Mouse (Mus musculus) liver, postnatal 0 days (tissue): ENCODE measurements around the gene Speer4b. TPM values are rescaled to one million over a fixed set of nuclear protein-coding genes. Genes with fewer than 3 reads are reported as not detected.
A peak's percentile ranks its signal among the peaks of the same experiment; 100 is the strongest.
"Not testable (repeated sequence)": the region's sequence is repeated elsewhere in the genome, so short reads cannot be mapped to it uniquely, and the experiment has no call there.

ENCODE experiments used
- ATAC-seq: fragments of 200-750 bp; cut with Nextera tagmentation; 2 replicates; pipeline ENCODE4 v1.8.0; 2017; ENCODE audit warnings: mild to moderate bottlenecking, moderate library complexity
- DNase-seq: peaks from one replicate; pipeline ENCODE4 v3.0.0-alpha.2; 2016
- H3K27ac ChIP-seq: fragments of 300-500 bp; sonication (generic); 2 replicates; pipeline ENCODE4 v1.5.1; 2014; ENCODE audit warnings: antibody characterized with exemption, moderate library complexity, mild to moderate bottlenecking, low read depth
- H3K27me3 ChIP-seq: fragments of 300-500 bp; sonication (generic); 2 replicates; pipeline ENCODE4 v1.6.1; 2014; ENCODE audit warnings: low read length, control low read depth, mixed read lengths; ENCODE audit not compliant: insufficient read depth
- H3K36me3 ChIP-seq: fragments of 300-500 bp; sonication (generic); replicated peaks from 2 replicates; pipeline ENCODE4 v1.6.1; 2014; ENCODE audit warnings: mild to moderate bottlenecking, control low read depth, low read length, moderate library complexity, mixed read lengths; ENCODE audit not compliant: insufficient read depth
- H3K4me1 ChIP-seq: fragments of 300-500 bp; sonication (generic); 2 replicates; pipeline ENCODE4 v1.6.1; 2014; ENCODE audit warnings: antibody characterized with exemption, mild to moderate bottlenecking, control low read depth; ENCODE audit not compliant: insufficient read depth
- H3K4me2 ChIP-seq: fragments of 300-500 bp; sonication (generic); 2 replicates; pipeline ENCODE4 v1.6.1; 2014; ENCODE audit warnings: low read depth, mild to moderate bottlenecking, low read length, moderate library complexity, mixed read lengths
- H3K4me3 ChIP-seq: fragments of 300-500 bp; sonication (generic); 2 replicates; pipeline ENCODE4 v1.5.1; 2014; ENCODE audit warnings: low read depth, low read length
- H3K9ac ChIP-seq: fragments of 300-500 bp; sonication (generic); replicated peaks from 2 replicates; pipeline ENCODE4 v1.6.1; 2014; ENCODE audit warnings: mild to moderate bottlenecking, moderate library complexity
- H3K9me3 ChIP-seq: fragments of 300-500 bp; sonication (generic); 2 replicates; pipeline ENCODE4 v1.6.1; 2016; ENCODE audit warnings: mild to moderate bottlenecking, control low read depth, low read length, mixed read lengths
- CTCF ChIP-seq: sonication (generic); IDR thresholded peaks from 2 replicates; pipeline ENCODE4 v1.5.1; 2016; ENCODE audit warnings: antibody characterized with exemption, low read depth
- EP300 ChIP-seq: IDR thresholded peaks from 2 replicates; pipeline ENCODE4 v1.6.1; 2016; ENCODE audit warnings: antibody characterized with exemption, low read depth, mild to moderate bottlenecking
- WGBS: fragments of 180-500 bp; shearing (Covaris S2); extraction: QIAGEN DNeasy Blood & Tissue Kit; methylation state at CpG from one replicate; pipeline ENCODE4 v1.1.7; 2014; ENCODE audit not compliant: insufficient replicate concordance; 5-methylcytosine and 5-hydroxymethylcytosine counted together
- polyA plus RNA-seq: library from polyadenylated mRNA; unstranded; fragments of >200 nt; fragmentation: Nextera tagmentation; extraction: Ambion mirVana; gene quantifications from 2 replicates; pipeline ENCODE4 v1.2.1, GENCODE M21; 2015

The Speer4b gene
- not detected in 2 replicates for polyA plus RNA-seq

DNA sequence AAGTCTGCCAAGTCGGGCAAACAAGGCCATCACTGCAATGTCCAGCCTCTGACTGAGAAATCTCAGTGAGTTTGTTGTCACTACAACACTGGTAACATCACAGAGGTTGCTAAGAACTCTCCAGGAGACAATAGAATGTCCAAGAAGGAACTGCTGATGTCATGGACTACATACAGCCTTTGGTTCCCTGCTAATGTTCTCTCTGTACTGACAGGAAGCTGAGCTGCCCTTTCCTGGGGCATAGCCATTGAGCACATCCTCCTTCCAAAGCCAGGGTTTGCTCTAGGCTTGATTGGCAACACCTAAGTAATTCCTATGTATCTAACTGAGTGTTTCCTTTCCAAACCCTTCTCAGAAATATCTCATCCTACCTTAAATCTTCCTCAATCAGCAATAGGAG, at the start of gene Speer4b:
TSS of gene Speer4b (minus strand) at position 101 of the 400 bp plus-strand sequence.
- DNase-seq, H3K9ac ChIP-seq, H3K27ac ChIP-seq, H3K9me3 ChIP-seq, H3K4me2 ChIP-seq, H3K4me3 ChIP-seq, H3K4me1 ChIP-seq, ATAC-seq, H3K27me3 ChIP-seq, H3K36me3 ChIP-seq: not testable (repeated sequence)
- WGBS: 54% methylated on average over 1 of the region's 1 CpGs

DNA sequence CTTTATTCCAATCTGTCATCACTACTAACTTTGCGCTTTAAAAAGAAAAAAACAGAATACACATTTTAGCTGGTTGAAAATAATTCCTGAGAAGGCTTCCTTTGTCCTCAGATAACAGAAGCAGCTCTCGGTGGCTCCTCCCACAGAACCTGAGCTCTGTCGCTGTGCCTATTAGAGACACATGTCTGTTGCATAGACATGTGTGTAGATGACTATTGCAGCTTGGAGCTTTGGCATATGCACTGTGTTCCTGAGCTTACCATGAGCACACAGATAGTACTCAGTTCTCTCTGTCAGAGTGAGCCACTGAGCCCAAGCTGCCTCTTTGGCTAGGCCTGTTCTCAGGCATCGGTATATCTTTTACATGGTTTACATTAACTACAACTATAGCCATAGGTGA, 48.1 kb upstream of the Speer4b start:
- TF ChIP-seq EP300: no peak
- no peak for TF ChIP-seq CTCF
- WGBS: 73% methylated on average over 4 of the region's 4 CpGs
- Histone ChIP-seq H3K9me3 (no peaks in the 10 kb centered on the region), H3K4me3 (no peak overlapping the region), H3K4me1 (no peaks in the 10 kb centered on the region), H3K27me3 (no peaks in the 10 kb centered on the region), H3K27ac (no peak overlapping the region), H3K9ac (no peak overlapping the region), H3K36me3 (no peaks in the 10 kb centered on the region), H3K4me2 (no peak overlapping the region)
- DNase-seq (no peak), ATAC-seq (no peak)

DNA sequence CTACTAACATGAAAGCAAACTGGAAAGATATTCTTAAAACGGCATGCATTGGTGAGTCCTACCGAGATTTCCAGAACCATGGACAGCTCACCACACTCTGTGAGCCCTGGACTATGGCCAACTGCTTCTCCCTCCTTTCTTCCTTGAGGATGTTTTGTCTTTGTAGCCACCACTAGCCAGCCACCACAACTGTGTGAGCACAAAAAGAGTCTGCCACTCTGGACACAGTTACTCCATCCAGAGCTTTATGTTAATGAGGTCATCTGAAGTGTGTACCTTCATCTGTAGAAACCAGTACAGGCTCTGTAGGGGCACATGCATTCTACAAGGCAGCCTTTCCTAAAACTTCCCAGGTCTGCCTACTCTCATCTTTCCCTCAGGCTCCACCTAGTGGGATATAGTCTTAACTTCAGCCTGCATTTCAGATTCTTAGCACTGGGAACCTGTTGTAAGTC, 43.6 kb upstream of the Speer4b start:
- no peaks in the 10 kb centered on the region for H3K36me3 ChIP-seq
- WGBS: 23% methylated on average over 2 of the region's 2 CpGs
- no peak overlapping the region for H3K27ac ChIP-seq
- DNase-seq (peak; percentile 17), ATAC-seq (no peak)
- H3K9me3 ChIP-seq: no peaks in the 10 kb centered on the region
- H3K27me3 ChIP-seq: no peaks in the 10 kb centered on the region
- no peak overlapping the region for H3K4me3 ChIP-seq
- peak; percentile 28; the same call in 1 of the 2 replicates for TF ChIP-seq CTCF
- no peak for TF ChIP-seq EP300
- H3K4me2 ChIP-seq: no peak overlapping the region
- no peak overlapping the region for H3K9ac ChIP-seq
- no peaks in the 10 kb centered on the region for H3K4me1 ChIP-seq

DNA sequence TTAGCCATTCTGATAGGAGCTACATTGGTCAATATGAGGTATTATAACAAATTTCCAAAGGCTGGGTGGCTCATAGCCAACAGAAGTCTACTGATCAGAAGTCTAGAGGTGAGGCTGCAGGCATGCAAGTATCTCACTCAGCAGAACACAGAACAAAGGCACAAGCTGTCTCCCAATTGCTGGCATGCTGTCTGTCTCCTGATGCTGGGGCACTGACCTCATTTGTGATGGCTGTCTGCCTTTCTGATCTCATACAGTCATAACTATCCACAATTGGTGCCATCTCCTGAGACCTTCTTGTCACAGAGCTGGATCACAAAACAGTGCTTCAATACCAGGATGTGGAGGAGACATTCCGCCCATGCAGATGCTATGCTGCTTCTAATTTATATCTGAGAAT, 25.7 kb upstream of the Speer4b start:
- H3K27ac ChIP-seq: no peak overlapping the region
- 67% methylated on average over 1 of the region's 1 CpGs for WGBS
- no peak overlapping the region for H3K9ac ChIP-seq
- ATAC-seq (no peak), DNase-seq (no peak)
- H3K4me2 ChIP-seq: no peak overlapping the region
- TF ChIP-seq CTCF (no peak), EP300 (no peak)
- H3K36me3 ChIP-seq: no peaks in the 10 kb centered on the region
- no peaks in the 10 kb centered on the region for H3K4me1 ChIP-seq
- H3K4me3 ChIP-seq: no peak overlapping the region
- no peaks in the 10 kb centered on the region for H3K27me3 ChIP-seq
- H3K9me3 ChIP-seq: no peaks in the 10 kb centered on the region

DNA sequence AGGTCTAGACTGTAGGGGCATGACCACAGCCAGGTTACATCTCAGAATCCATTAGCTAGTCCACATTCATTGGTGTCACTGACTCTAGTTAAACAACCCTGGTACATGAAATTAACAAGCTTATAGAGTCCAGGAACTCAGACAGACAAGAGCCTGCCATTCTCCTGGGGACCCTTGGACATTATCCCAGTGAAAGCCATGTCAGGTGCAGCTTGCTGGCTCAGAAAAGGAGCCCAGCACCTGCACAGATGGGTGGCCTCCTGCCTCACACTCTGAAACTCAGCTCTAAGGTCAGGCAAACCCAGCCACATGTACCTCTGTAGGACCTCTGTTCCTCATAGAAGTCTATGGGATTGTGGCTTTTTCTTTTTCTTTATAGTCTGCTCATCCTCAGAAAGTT, 17.5 kb upstream of the Speer4b start:
- TF ChIP-seq EP300: no peak
- TF ChIP-seq CTCF: no peak
- Histone ChIP-seq H3K27me3 (no peaks in the 10 kb centered on the region), H3K27ac (no peak overlapping the region), H3K9ac (no peak overlapping the region), H3K36me3 (no peaks in the 10 kb centered on the region), H3K4me1 (no peaks in the 10 kb centered on the region), H3K4me2 (no peak overlapping the region), H3K4me3 (no peak overlapping the region), H3K9me3 (no peaks in the 10 kb centered on the region)
- ATAC-seq (no peak), DNase-seq (no peak)

DNA sequence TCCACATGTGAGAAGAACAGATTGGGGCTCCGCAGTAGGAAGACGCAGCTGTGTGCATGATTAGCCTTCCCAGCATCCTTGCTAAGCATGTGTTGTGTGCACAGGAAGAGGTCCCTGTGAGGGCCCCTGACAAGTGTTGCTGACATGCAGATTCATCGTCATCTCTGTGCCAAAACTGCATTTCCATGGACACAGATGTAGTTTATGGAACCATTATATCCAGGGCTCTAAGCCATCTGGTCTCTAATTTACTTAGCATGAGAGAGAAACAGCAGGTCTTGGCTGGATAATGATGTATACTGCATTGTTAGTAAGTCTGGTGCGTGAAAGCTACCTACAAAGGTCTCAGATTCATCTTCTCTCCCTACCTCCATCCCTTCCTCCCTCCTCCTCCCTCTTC, 10.3 kb downstream of the Speer4b start:
- DNase-seq: no peak
- Histone ChIP-seq H3K9ac (no peak overlapping the region), H3K4me1 (no peaks in the 10 kb centered on the region), H3K9me3 (no peaks in the 10 kb centered on the region), H3K27ac (no peak overlapping the region), H3K4me2 (no peak overlapping the region), H3K27me3 (no peaks in the 10 kb centered on the region), H3K4me3 (no peak overlapping the region), H3K36me3 (no peaks in the 10 kb centered on the region)
- 81% methylated on average over 4 of the region's 4 CpGs for WGBS
- no peak for TF ChIP-seq EP300
- no peak for TF ChIP-seq CTCF
- no peak for ATAC-seq

DNA sequence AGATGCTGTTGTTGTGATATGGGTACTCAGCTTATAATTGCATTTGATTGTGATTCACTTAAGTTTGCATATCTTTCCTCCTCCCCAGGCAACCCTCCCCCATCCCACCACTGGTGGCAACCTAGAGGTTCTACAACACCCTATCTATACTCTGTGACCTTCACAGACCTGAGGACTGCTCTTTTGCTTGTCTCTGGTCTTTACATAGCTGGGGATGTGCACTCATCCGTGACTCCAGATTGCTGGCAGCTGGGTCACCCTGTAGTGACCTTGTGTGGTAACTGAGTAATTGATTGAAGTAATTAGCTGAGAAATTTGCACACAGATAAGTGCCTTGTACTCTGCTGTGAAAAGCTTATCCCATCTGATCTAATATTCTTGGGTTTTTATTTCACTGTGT, 15.1 kb downstream of the Speer4b start:
- Histone ChIP-seq H3K4me1 (no peaks in the 10 kb centered on the region), H3K4me3 (no peak overlapping the region), H3K36me3 (no peaks in the 10 kb centered on the region), H3K27ac (no peak overlapping the region), H3K9me3 (no peaks in the 10 kb centered on the region), H3K9ac (no peak overlapping the region), H3K4me2 (no peak overlapping the region), H3K27me3 (no peaks in the 10 kb centered on the region)
- DNase-seq (no peak), ATAC-seq (no peak)
- no peak for TF ChIP-seq CTCF
- no peak for TF ChIP-seq EP300
- WGBS: 55% methylated on average over 1 of the region's 1 CpGs
